Mouse (Mus musculus) bone marrow, adult 2 months (tissue): ENCODE data around the gene Gpx4.

Experiments used
- CTCF ChIP-seq: fragments of 200-500 bp; IDR thresholded peaks from 2 replicates; pipeline ENCODE4 v1.5.1; 2011; ENCODE audit warnings: low read length, control low read depth; ENCODE audit not compliant: control insufficient read depth, insufficient read depth
- POLR2A ChIP-seq: fragments of 200-500 bp; IDR thresholded peaks from 2 replicates; pipeline ENCODE4 v1.6.1; 2011; ENCODE audit warnings: low read depth, mild to moderate bottlenecking, control low read depth, low read length, borderline replicate concordance; ENCODE audit not compliant: control insufficient read depth

DNA sequence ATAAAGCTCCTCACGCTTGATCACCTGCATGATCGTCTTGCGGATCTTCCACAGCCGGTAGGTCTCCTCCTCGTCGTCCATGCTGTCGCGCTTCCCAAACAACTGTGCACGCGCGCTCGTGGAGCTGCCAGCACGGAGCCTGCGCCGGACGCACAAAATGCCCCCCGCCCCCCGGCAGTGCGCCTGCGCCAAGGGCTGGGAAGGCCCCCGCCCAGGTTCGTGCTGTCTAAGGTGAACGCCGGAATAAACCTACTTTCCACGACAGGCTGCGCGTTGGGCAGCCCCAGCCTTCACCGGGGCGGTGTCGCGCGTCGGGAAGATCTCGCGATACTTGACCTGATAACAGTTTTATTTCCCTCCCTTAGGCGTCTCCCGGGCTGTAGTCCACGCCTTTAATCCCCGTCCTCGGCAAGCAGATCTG lies 7.4 kb upstream of the Gpx4 start, which contains the start of gene Polr2e:
- peak; percentile 8; the same call in 1 of the 2 replicates for TF ChIP-seq CTCF
- peak; percentile 61; the same call in 1 of the 2 replicates for TF ChIP-seq POLR2A
